Mouse (Mus musculus): ENCODE results near the gene Hes1.

GRCm38 (mm10) chr16:30064613-30065012 is 429 bp downstream of the Hes1 start:
- TF ChIP-seq CTCF (IDR thresholded peaks at IDR 0.05; ENCODE audit: low read depth) (no peak), EP300 (optimal IDR thresholded peaks at IDR 0.05) (no peak)

Data from stomach, postnatal 0 days (tissue).